17 mouse cellular contexts compared by ENCODE assay signal in genomic region chr1:41705692-41706091, GRCm38 (mm10).
"Had no signal": no experiment of that assay in that cellular context is flagged by ENCODE, and none has a peak within 500 bp of the region (broad histone marks: within the 10 kb centered on the region; RNA-seq: fewer than 3 reads in every experiment).

No protein-coding gene starts in this region.

- ATAC-seq: liver, postnatal 0 days; midbrain, embryonic 16.5 days had no signal

- H3K4me2 ChIP-seq: limb, embryonic 12.5 days; liver, embryonic 13.5 days; midbrain, embryonic 12.5 days; neural tube, embryonic 13.5 days had no signal

- H3K4me1 ChIP-seq: limb, embryonic 12.5 days; liver, embryonic 13.5 days; midbrain, embryonic 12.5 days; neural tube, embryonic 13.5 days had no signal

- H3K27me3 ChIP-seq: limb, embryonic 12.5 days; liver, embryonic 13.5 days; midbrain, embryonic 12.5 days; neural tube, embryonic 13.5 days had no signal

- H3K9me3 ChIP-seq: limb, embryonic 12.5 days; liver, embryonic 13.5 days; midbrain, embryonic 12.5 days; neural tube, embryonic 13.5 days had no signal

- DNase-seq: kidney, adult 9 months; kidney, postnatal 36 days; layer of hippocampus, adult 9-11 months; layer of hippocampus, postnatal 36 days; liver; liver, embryonic 13.5 days; liver, postnatal 0 days; retina, postnatal 1 day; right cerebral cortex, postnatal 4 days; spleen, adult 18-20 months; thymus, adult 2 months; thymus, postnatal 25 days had no signal

- H3K27ac ChIP-seq: kidney, postnatal 0 days; limb, embryonic 12.5 days; liver, embryonic 13.5 days; midbrain, embryonic 12.5 days; neural tube, embryonic 13.5 days had no signal

- H3K9ac ChIP-seq: limb, embryonic 12.5 days; liver, embryonic 13.5 days; liver, postnatal 0 days; midbrain, embryonic 12.5 days; neural tube, embryonic 13.5 days had no signal

- H3K36me3 ChIP-seq: limb, embryonic 12.5 days; liver, embryonic 13.5 days; midbrain, embryonic 12.5 days; neural tube, embryonic 13.5 days had no signal

- H3K4me3 ChIP-seq: limb, embryonic 12.5 days; liver, embryonic 13.5 days; midbrain, embryonic 12.5 days; neural tube, embryonic 13.5 days had no signal
